Mouse (Mus musculus) layer of hippocampus, postnatal 14 days (tissue): ENCODE data around the gene Rbck1. TPM values are rescaled to one million over a fixed set of nuclear protein-coding genes. Genes with fewer than 3 reads are reported as not detected.
"Not testable (repeated sequence)": the region's sequence is repeated elsewhere in the genome, so short reads cannot be mapped to it uniquely, and the experiment has no call there.

ENCODE experiments used
- DNase-seq, 2 experiments: peaks; one replicate each; pipeline ENCODE4 v3.0.0; 2021 to 2022; ENCODE audit warnings: low spot score in 2 of 2, mixed read lengths in 1 of 2
- long read RNA-seq, 2 experiments: library from polyadenylated mRNA; stranded (forward); transcript quantifications; one replicate each; pipeline ENCODE4 v2.0.0; 2021
- total RNA-seq, 2 experiments: library from RNA; stranded (reverse); gene quantifications; 2 replicates each; pipeline ENCODE4 v1.2.3; 2021

Gene Rbck1
- 100 to 1,000 TPM in 1 of 2 experiments, 10 to 100 TPM in 1; 92.5 to 104 TPM for total RNA-seq
- long read RNA-seq, experiment 1, transcript Rbck1-202 (12 exons, 2,384 nt), result major isoform, 48 of 103 reads
- long read RNA-seq, experiment 1, partial matches to known transcripts, result 5 of 103 reads
- long read RNA-seq, experiment 1, other reads (novel, unspliced or antisense), result 49 of 103 reads
- long read RNA-seq, experiment 2, transcript Rbck1-202 (12 exons, 2,384 nt), result major isoform, 66 of 139 reads
- long read RNA-seq, experiment 2, partial matches to known transcripts, result 5 of 139 reads
- long read RNA-seq, experiment 2, other reads (novel, unspliced or antisense), result 68 of 139 reads

DNA sequence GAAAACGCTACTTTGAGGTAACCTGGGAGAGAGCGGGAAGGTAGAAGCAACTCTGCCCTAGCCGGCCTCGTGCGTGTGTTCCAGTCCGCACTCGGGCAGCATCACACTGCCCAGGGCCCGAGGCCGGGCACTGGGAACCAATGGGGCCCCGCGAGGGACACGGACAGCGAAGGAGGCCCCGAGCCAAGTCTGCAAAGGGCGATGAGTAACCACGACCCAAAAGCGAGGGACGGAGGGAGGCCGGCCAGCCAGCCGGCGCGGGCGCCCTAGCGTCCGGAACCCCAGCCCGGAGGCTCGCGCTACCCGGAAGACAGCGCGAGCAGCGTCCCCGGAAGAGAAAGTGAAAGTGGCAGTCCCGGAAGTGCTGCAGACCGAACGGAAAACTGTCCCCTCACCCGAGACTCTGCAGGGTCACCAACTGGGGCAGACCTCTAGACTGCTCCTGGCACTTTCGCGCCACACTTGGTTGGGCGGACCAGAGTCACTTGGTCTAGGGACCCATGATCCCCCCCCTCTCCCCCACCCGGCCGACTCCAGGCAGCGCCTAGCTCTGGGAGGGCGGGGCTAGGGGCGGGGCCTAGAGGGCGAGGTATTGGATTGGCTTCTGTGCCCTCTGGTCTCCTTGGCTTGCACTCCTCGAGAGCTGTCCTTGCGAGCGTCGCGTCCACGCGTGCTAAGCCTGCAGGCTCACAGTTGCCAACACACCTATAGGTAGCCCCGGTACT, at the start of gene Rbck1:
Gene Rbck1, minus strand, starts transcription at position 553 of the 725 bp plus-strand sequence.
- peak; percentile 89 to 90 for DNase-seq

DNA sequence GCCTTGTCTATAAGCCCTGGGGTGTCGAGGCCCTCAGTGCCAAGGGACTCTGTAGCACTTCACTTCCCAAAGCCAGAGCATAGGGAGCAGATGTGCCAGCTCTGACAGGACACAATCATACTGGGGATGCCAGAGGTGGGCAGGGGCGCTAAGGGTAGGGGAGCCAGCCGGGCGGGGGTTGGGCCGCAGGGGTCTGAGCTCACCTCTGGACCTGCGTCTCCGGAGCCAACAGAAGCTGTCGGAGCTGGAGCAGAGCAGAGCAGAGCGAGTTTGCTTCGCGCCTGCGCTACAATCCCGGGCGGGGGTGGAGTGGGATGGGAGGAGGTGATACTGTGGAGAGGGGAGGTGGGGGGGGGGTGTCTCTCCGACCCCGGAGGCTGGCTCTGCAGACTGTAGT, 43.9 kb upstream of the Rbck1 start, which contains the start of gene Nrsn2:
Gene Nrsn2, minus strand, starts transcription at position 294 of the 397 bp plus-strand sequence.
- DNase-seq, result no peak

DNA sequence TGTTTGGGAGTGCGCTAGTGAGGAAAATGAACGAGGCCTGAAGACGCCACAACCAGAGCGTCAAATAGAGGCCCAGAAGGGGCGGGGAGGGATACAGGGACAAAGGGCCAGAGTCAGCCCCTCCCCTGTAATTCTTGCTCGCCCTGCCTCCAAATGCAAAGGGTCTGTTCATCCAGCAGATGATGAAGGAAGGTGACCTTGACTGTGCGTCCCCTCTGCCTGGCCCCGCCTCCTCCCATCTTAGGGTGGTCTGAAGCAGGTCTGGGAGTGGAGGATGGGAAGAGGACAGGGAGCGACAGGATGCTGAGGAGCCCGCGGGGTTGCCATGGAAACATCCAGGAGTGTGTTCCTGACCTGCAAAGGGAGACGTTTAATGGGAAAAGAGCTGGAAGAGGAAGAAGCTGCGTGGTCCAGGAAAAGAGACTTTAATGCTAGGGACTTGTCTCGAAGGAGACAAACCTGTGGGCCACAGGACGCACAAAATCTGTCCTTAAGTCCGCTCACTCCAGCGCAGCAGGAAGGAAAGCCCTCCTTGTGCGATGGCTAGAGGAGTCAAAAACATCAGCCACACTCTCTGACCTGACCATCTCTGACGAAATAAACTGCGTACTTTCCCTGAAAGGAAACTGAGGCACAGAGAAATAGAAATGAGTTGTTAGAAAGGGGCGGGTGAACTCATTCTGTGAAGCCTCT, 43.3 kb upstream of the Rbck1 start:
- DNase-seq, result no peak

DNA sequence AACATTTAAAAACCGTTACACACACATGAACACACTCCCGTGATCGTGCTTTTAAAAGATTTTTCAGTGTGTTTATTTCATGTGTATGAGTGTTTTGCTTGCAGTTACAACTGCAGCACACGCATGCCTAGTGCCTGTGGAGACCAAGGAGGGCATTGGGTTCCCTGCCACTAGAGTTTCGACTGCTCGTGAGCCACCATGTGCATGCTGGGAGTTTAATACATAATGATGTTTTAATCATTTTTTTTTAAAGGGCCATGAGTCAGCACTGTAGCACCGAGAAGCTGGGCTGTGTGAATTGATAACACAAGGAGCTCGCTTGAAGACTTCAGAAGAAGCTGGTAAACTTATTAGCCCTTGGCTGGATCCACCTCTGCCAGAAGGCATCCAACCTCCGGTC, 41.1 kb upstream of the Rbck1 start:
- DNase-seq, result no peak

DNA sequence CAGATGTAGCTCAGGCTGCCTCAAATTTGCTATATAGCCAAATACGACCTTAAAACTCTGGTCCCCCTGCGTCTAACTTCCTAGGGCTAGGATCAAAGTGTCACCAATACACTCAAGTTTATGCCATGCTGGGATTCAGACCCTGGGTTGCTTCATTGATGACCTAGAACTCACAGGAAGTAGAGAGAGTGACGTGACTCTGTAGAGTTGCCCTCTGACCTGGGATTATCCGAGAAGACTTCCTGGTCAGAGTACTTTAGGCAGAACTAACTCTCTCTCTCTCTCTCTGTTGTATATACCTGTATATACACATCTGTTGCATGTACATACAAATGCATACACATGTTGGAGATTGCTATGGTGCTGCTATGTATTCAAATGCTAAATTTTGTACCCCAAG, 40.2 kb upstream of the Rbck1 start:
- no peak for DNase-seq

DNA sequence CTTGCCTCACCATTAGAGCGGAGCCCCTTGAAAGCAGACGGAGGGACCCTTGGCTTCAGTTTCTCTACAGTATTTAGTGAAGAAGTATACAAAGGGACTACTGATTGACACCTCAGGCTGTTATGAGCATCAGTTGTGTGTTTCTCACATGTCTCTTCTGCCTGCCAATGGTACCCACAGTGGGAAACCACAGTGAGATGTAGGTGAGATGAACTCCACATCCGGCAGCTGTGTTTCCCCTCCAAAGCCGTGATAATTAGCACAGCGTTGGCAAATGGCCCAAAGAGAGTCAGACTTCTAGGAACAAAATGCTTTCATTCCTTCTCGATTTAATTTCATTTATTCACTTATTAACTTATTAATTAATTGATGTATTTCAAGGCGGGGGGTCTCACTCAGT, 39.7 kb upstream of the Rbck1 start:
- DNase-seq, result no peak

DNA sequence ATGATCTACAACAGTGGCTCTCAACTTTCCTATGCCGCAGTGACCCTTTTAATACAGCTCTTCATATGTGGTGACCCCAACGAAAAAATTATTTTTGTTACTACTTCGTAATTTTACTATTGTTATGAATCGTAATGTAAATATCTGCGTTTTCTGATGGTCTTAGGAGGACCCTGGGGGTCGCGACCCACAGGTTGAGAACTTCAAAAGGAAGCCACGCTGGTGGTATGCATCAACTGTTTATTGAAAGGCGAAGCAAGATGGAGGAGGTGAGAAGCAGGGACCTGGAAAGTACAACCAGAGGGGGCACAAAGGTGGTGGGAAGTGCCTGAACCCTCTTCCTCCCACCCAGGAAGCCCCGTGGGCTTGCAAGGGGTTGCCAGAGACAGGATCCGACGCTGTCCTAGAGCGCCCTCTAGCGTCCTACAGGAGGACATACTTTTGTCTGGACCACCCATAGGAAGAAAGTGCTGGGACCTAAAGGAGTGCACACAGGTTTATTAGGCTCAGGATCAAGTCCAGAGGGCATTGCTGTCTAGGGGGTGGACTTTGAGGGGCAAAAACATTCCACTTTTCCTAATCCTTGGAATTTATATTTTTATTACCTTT, 36.2 kb upstream of the Rbck1 start:
- peak in 1 of 2 experiments; percentile 66 for DNase-seq

DNA sequence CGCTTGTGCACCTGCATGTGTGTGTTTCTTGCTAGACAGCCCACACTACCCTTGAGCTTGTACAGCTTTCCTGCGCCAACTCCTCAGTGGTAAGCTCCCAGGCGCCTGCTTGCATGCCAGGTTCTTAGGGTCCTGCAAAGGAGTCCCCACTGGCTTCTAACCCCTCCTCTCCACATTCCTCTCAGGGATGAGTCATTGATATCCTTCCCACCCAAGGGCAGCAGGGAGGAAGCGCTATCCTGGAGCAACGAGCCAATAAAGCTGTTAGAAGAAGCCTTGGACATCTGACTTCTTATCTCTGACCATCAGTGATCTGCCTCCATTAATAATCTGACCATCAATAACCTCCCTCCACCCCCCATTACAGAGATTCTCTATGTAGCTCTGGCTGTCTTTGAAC, 35.5 kb upstream of the Rbck1 start:
- DNase-seq, result no peak

DNA sequence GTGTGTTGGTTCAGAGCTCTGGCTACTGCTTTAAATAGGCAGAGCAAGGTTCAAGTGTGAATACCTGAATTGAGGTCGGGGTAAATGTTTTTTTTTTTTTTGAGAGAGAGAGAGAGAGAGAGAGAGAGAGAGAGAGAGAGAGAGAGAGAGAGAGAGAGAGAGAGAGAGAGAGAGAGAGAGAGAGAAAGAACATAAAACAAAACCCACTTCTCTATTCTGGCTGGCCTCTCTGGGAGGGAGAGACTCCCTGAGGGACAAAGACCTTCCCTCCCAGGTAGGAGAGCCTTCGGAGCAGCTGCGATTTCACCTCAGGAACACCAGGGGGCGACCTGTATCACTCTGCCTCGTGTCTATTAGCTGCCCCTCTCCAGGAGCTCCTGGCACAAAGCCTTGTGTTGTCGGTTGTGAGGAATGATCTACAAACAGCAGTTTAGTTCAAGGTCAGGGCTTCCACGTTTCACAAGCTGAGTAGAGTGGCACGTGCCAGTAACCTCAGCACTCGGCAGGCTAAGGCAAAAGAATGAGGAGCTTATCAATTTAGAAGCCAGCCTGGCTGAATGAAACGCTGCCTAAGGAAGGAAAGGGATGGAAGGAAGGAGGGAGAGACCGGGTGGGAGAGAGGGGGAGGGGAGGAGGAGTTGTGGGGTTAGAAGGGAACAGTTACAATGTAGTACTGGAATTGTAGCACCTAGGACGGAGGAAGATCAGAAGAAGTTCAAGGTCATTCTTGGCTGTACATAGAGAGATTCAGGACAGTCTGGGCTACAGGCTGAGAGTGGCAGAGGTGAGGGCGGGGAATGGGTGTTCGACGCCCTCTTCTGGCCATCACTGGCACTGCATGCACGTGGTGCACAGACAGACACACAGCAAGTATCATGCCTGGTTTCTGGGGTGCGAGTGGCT, 31.0 kb upstream of the Rbck1 start:
- DNase-seq, result peak; percentile 70 to 72

DNA sequence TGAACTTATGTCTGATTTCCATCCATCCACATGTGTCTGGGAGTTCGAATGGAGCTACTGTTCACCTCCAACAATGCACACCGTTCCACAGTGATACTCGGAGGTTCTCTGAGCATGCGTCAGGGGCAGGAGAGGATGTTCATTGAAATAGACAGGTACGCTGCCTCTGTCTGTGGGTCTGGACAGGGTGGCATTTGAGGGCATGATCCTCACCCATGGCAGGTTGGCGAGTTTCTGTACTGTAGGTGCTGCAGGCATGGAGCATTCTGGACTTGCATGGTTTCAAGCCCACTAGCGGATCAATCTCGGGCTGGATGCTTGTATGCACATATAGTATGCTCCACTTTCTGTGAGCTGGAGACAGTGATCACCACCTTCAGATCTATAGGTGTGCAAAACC, 28.7 kb upstream of the Rbck1 start:
- no peak for DNase-seq

DNA sequence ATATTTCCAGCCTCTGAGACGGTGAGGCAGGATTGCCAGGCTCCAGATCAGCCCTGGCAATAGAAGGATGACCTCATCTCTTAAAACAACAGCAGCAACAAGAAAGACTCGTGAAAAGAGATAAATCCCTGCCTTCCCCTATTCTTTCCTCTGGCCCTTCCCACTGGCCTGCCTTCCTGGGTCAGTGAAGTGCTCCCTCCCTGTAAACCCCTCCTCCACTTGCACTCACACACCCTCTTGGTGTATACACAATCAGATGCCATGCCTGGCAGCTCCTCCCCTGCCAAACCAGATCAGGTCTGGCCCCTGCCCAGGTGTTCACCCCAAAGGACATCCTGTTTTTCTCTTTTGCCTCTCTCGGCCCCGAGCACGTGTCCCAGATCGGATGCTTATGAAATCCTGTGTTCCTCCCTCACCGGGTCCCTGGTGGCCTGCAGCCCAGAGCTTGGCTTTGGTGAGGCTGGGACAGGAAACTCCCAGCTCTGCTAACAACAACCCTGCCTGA, 27.9 kb upstream of the Rbck1 start:
- DNase-seq, result no peak

DNA sequence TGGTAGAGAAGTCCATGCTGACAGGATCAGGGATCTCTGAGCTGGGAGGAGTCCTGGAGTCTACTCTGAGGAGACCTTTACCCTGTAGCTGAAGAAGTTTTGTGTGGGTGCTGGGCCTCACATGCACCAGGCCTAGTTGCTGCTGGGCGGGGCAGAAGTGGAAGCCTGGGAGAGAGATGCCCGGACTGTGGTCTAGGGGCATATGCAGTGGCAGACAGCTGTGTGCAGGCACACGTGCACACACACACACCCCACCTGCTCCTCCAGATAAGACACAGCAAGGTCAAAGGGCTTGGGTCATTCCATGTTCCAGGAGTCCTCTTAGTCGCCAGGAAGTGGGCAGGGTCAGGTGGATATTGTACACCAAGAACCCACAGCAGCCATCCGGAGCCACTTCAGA, 27.2 kb upstream of the Rbck1 start:
- DNase-seq, result no peak

DNA sequence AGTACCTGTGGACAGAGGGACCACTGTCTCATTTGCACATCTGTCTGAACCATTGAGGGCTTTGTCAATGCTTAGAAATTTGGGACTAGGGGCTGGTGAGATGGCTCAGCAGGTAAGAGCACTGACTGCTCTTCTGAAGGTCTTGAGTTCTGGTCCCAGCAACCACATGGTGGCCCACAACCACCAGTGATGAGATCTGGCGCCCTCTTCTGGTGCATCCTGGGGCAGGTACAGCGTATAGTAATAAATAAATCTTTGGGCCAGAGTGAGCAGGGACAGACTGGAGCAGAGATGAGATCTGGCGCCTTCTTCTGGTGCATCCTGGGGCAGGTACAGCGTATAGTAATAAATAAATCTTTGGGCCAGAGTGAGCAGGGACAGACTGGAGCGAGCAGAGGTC, 26.5 kb upstream of the Rbck1 start:
- DNase-seq, result not testable (repeated sequence)

DNA sequence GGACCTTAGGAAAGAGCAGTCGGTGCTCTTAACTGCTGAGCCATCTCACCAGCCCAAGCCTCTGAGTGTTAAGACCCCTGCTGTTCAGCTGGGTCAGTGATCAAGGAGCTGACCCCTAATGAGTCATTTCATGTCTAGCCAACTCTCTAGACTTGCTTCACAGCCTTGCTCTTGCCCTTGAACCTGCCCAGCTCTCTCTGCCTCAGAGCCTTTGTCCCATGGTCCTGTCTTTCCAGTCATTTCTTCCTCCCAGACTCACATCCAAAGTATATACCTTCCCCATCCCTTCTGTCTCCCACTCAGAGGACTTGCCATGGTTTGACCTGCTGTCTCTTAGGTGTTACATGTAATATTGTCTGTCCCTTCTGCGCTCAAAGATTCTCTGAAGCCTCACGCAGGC, 24.8 kb upstream of the Rbck1 start:
- no peak for DNase-seq

DNA sequence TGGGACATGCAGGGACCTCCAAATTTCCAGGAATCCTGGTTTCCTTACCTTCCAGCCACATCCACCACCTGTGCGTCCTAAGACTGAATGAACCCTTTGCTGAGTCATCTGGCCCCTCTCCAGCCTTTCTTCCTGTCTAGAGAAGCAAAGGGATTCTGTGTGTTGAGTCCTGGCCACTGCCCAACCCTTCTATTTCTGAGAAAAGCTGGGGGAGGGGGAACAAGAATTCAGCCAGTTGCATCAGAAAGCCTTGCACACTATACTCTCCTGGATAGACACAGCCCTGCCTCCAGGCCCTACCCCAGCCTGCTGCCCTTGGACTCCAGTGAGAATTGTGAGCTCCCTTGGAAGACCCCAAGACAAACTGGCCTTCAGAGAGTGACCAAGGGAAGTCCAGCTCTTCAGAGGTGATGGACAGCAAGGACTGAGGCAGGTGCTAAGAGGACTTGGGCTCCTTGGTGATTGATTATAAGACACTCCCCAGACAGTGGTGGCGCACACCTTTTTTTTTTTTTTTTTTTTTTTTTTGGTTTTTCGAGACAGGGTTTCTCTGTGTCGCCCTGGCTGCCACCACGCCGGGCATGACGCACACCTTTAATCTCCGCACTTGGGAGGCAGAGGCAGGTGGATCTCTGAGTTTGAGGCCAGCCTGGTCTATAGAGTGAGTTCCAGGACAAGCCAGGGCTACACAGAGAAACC, 17.5 kb upstream of the Rbck1 start:
- no peak for DNase-seq

DNA sequence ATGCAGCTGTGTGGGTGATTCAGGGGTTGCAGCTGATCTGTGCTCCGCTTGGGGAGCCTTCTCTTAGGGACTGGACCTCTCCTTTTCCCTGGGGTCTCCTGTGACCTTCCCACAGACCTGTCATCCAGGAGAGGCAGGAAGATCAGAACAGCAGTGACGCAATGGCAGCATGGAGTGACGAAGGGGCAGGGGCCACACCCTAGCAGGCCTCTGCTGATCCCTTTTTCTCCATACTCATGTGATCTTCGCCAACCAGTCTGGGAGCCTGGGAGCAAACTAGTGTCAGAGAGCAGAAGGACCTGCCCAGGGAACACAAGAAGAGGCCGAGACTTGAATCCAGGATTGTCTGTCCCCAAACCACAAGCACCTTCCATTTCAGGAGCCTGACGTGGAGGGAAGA, 16.8 kb upstream of the Rbck1 start:
- no peak for DNase-seq

DNA sequence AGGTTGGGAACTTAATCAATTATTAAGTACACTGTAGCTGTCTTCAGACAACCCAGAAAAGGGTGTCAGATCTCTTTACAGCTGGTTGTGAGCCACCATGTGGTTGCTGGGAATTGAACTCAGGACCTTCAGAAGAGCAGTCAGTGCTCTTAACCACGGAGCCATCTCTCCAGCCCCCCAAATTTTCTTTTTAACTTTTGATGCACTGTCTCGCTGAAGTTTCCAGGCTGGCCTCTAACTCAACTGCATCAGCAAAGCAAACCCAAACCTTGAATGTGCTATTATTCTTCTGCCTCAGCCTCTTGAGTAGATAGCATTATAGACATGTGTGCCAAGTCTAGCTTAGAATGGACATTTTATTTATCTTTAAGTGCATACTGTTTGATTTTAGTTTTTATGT, 15.3 kb upstream of the Rbck1 start:
- DNase-seq, result no peak

DNA sequence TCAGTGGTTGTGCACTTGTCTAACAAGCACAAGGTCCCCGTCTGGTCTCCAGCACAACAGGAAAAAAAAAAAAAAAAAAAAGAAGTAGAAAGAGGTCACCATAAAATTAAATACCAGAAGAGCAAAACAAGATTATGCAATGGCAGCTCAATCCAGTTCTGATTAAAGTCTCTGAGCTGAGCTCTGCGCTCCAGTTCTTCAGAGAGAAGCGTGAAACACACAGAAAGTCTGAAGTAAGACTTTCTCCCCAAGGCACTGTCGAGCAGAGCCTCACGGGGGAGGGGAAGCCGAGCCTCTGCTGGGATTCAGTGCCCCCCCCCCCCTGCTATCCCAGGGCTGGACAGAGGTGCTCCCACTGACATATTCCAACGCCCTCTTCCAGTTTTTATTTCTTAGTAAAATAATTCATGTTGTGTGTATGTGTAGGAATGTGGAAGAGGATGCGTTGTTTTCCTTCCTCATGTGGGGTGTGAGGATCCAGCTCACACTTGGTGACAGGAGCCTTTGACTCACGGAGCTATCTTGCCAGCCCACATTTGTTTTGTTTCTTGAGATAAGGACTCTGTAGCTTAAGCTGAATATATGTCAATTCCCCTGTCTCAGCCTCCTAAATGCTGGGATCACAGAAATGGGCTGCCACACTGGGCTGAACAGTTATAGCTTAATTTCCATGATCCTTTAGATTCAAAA, 14.5 kb upstream of the Rbck1 start:
- no peak for DNase-seq

DNA sequence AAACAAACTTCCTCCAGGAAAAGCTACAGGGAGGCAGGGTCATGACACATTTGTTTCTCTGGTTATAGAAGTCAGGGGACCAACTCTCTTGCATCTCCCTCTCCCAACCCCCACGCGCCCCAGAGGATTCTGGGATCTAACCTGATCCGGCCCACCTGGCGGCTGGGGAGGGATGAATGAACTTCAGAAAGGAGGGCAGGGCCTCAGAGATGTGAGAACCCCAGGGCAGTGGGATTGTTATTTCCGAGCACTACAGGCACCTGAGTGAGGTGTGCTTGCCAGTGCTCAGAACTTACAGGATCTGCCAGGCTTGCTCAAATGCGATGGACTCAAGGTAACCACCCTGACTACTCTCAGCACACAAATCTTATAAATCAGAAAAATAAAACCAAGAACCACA, 12.9 kb upstream of the Rbck1 start:
- DNase-seq, result no peak
